Mouse (Mus musculus) CH12.LX (cell line): ENCODE measurements around the gene Arhgap18. TPM values are rescaled to one million over a fixed set of nuclear protein-coding genes. Genes with fewer than 3 reads are reported as not detected.
"Not testable (repeated sequence)": the region's sequence is repeated elsewhere in the genome, so short reads cannot be mapped to it uniquely, and the experiment has no call there.

Experiments
- DNase-seq: peaks from one replicate; pipeline ENCODE4 v3.0.0-alpha.2; 2013; ENCODE audit errors: extremely low read depth
- H3K27ac ChIP-seq: 2 replicates; pipeline ENCODE4 v1.5.1; 2012; ENCODE audit warnings: low read depth, mild to moderate bottlenecking, control low read depth, moderate library complexity; ENCODE audit not compliant: insufficient read depth
- H3K27me3 ChIP-seq: replicated peaks from 2 replicates; pipeline ENCODE3; 2012; ENCODE audit warnings: inconsistent platforms
- H3K36me3 ChIP-seq, 2 experiments: replicated peaks in 1 of 2; 2 replicates each; pipeline versions ENCODE3 to v1.6.1; 2012; ENCODE audit warnings: inconsistent platforms in 1 of 2, low read length in 1 of 2, mild to moderate bottlenecking in 1 of 2, mixed read lengths in 1 of 2, moderate library complexity in 1 of 2; ENCODE audit not compliant: control insufficient read depth in 1 of 2, insufficient read depth in 1 of 2
- H3K4me1 ChIP-seq, 2 experiments: 2 replicates each; pipeline ENCODE4 v1.6.1; 2012; ENCODE audit warnings: inconsistent platforms in 1 of 2, moderate library complexity in 1 of 2; ENCODE audit not compliant: insufficient read depth in 2 of 2, control insufficient read depth in 1 of 2
- H3K4me2 ChIP-seq: 2 replicates; pipeline ENCODE4 v1.6.1; 2012; ENCODE audit warnings: low read depth, mild to moderate bottlenecking, control low read depth; ENCODE audit not compliant: poor library complexity, insufficient read depth, severe bottlenecking
- H3K4me3 ChIP-seq, 3 experiments: fragments of 150-350 bp in 1 of 3; sonication (generic) in 1 of 3; replicated peaks in 1 of 3; 2 replicates each; pipeline versions ENCODE3 to v1.5.1; 2011 to 2012; ENCODE audit warnings: low read depth in 2 of 3, low read length in 2 of 3, mild to moderate bottlenecking in 2 of 3, moderate library complexity in 2 of 3, control low read depth in 1 of 3, improper control_type of control experiment in 1 of 3, inconsistent platforms in 1 of 3, mixed read lengths in 1 of 3; ENCODE audit not compliant: poor library complexity in 1 of 3
- H3K79me2 ChIP-seq: replicated peaks from 2 replicates; pipeline ENCODE4 v1.6.1; 2012; ENCODE audit warnings: mild to moderate bottlenecking, moderate library complexity; ENCODE audit not compliant: control insufficient read depth, poor library complexity, insufficient read depth, severe bottlenecking; ENCODE audit errors: extremely low read depth
- H3K9ac ChIP-seq: 2 replicates; pipeline ENCODE4 v1.6.1; 2012; ENCODE audit warnings: low read depth, mild to moderate bottlenecking, control low read depth, moderate library complexity; ENCODE audit not compliant: insufficient read depth
- H3K9me3 ChIP-seq: replicated peaks from 2 replicates; pipeline ENCODE3; 2012; ENCODE audit warnings: low read length, inconsistent platforms, mixed read lengths
- BHLHE40 ChIP-seq: IDR thresholded peaks from 2 replicates; pipeline ENCODE4 v1.6.1; 2011; ENCODE audit warnings: mild to moderate bottlenecking, low read depth, low read length, improper control_type of control experiment
- CHD1 ChIP-seq: IDR thresholded peaks from 2 replicates; pipeline ENCODE4 v1.6.1; 2012; ENCODE audit warnings: low read depth, low read length, improper control_type of control experiment, inconsistent platforms
- CTCF ChIP-seq, 2 experiments: IDR thresholded peaks in 1 of 2; conservative IDR thresholded peaks in 1 of 2; 2 replicates each; pipeline ENCODE4 v1.5.1; 2011 to 2012; ENCODE audit warnings: low read depth in 2 of 2, low read length in 2 of 2, improper control_type of control experiment in 1 of 2, inconsistent platforms in 1 of 2, mild to moderate bottlenecking in 1 of 2, moderate library complexity in 1 of 2
- E2F4 ChIP-seq: IDR thresholded peaks from 2 replicates; pipeline ENCODE4 v1.6.1; 2011; ENCODE audit warnings: low read depth, low read length, improper control_type of control experiment; ENCODE audit not compliant: insufficient replicate concordance
- ELF1 ChIP-seq: IDR thresholded peaks from 2 replicates; pipeline ENCODE4 v1.6.1; 2014; ENCODE audit warnings: low read depth, mild to moderate bottlenecking, inconsistent platforms, low read length, improper control_type of control experiment
- IRF4 ChIP-seq: IDR thresholded peaks from 2 replicates; pipeline ENCODE4 v1.6.1; 2014; ENCODE audit warnings: low read depth, mild to moderate bottlenecking, inconsistent platforms, low read length, improper control_type of control experiment
- MAX ChIP-seq: IDR thresholded peaks from 2 replicates; pipeline ENCODE4 v1.6.1; 2011; ENCODE audit warnings: low read length, improper control_type of control experiment
- MXI1 ChIP-seq: IDR thresholded peaks from 2 replicates; pipeline ENCODE4 v1.6.1; 2011; ENCODE audit warnings: mild to moderate bottlenecking, low read depth, low read length, improper control_type of control experiment
- MYC ChIP-seq: IDR thresholded peaks from 2 replicates; pipeline ENCODE4 v1.6.1; 2011; ENCODE audit warnings: low read depth, mild to moderate bottlenecking, improper control_type of control experiment, low read length
- RAD21 ChIP-seq: IDR thresholded peaks from 2 replicates; pipeline ENCODE4 v1.6.1; 2011; ENCODE audit warnings: low read depth, mild to moderate bottlenecking, low read length, improper control_type of control experiment, moderate library complexity
- SMC3 ChIP-seq: IDR thresholded peaks from 2 replicates; pipeline ENCODE4 v1.6.1; 2011; ENCODE audit warnings: low read depth, low read length, improper control_type of control experiment
- ZNF384 ChIP-seq: IDR thresholded peaks from 2 replicates; pipeline ENCODE4 v1.6.1; 2012; ENCODE audit warnings: low read depth, low read length, improper control_type of control experiment, inconsistent platforms
- dilution Hi-C: fragments of 300-500 bp; cut with MboI; formaldehyde crosslinking; loops from 2 replicates; pipeline ENCODE4 v1.14.3; 2020; ENCODE audit warnings: low sequenced_read_pairs; ENCODE audit not compliant: extremely low pct_unique_long_range_greater_than_20kb, extremely low pct_ligation_motif_present
- in situ Hi-C: fragments of 300-500 bp; cut with MboI; formaldehyde crosslinking; loops from 3 replicates; pipeline ENCODE4 v1.14.3; 2019; ENCODE audit warnings: low sequenced_read_pairs, low pct_ligation_motif_present, low pct_unique_long_range_greater_than_20kb, mixed read lengths
- polyA plus RNA-seq: library from polyadenylated mRNA; unstranded; fragments of >175 nt; gene quantifications from 2 replicates; pipeline ENCODE4 v1.2.1, GENCODE M21; 2012; ENCODE audit warnings: low read depth; ENCODE audit not compliant: insufficient read length
- total RNA-seq, 2 experiments: library from RNA; depleted of rRNA; stranded (reverse); fragments of 300-350 nt in 1 of 2; fragments of >200 nt in 1 of 2; gene quantifications; 2 replicates each; pipeline ENCODE4 v1.2.3; 2012 to 2014

The Arhgap18 gene
- total and polyA plus RNA-seq, 3 experiments, result 3.3 to 4.2 (median 3.3) TPM

- no peaks in the 10 kb centered on the region for H3K36me3 ChIP-seq
- dilution Hi-C loops (no loop called here), in situ Hi-C loops (no loop called here)
- peak; percentile 73 for DNase-seq
- TF ChIP-seq ELF1, result 0 out of 2 replicates have a peak, but pooled peaks have one; percentile 38
- no peak for TF ChIP-seq MYC
- TF ChIP-seq MXI1, result no peak
- peak; percentile 81 for TF ChIP-seq RAD21
- peak; percentile 68 to 87 for TF ChIP-seq CTCF (conservative IDR thresholded peaks at IDR 0.05 in 1 of 2, IDR thresholded peaks at IDR 0.05 in 1 of 2; ENCODE audit: low read depth in 2 of 2, low read length in 2 of 2)
- TF ChIP-seq SMC3, result peak; percentile 79
- TF ChIP-seq IRF4, result no peak
- no peaks in the 10 kb centered on the region for H3K27me3 ChIP-seq
- no peak overlapping the region for H3K4me2 ChIP-seq
- H3K9me3 ChIP-seq, result no peaks in the 10 kb centered on the region
- no peak overlapping the region for H3K9ac ChIP-seq
- no peaks in the 10 kb centered on the region for H3K79me2 ChIP-seq
- no peak overlapping the region for H3K4me3 ChIP-seq
- no peak overlapping the region for H3K27ac ChIP-seq
- H3K4me1 ChIP-seq, result 0 out of 4 replicates have a peak, but pooled peaks cover 0 to 3% of the 10 kb centered on the region in 2 experiments
Observed at GRCm38 (mm10) chr10:26919307-26919977, 166.2 kb downstream of the Arhgap18 start.

GRCm38 (mm10) chr10:26920383-26920979, 167.3 kb downstream of the Arhgap18 start:
- dilution Hi-C loops, result no loop called here
- Histone ChIP-seq H3K4me2 (no peak overlapping the region), H3K27me3 (no peaks in the 10 kb centered on the region), H3K9me3 (no peaks in the 10 kb centered on the region), H3K4me1 (0 out of 4 replicates have a peak, but pooled peaks cover 0 to 3% of the 10 kb centered on the region in 2 experiments), H3K9ac (no peak overlapping the region), H3K4me3 (no peak overlapping the region), H3K79me2 (no peaks in the 10 kb centered on the region), H3K36me3 (no peaks in the 10 kb centered on the region), H3K27ac (no peak overlapping the region)
- TF ChIP-seq MAX (no peak), SMC3 (no peak), ZNF384 (no peak), BHLHE40 (no peak), CHD1 (no peak), E2F4 (no peak)
- in situ Hi-C loops, result no loop called here
- DNase-seq, result no peak

- H3K27ac ChIP-seq, DNase-seq, H3K9me3 ChIP-seq, H3K9ac ChIP-seq, H3K4me2 ChIP-seq, dilution Hi-C loops, H3K4me1 ChIP-seq, H3K27me3 ChIP-seq, H3K36me3 ChIP-seq, H3K4me3 ChIP-seq, H3K79me2 ChIP-seq, in situ Hi-C loops: not testable (repeated sequence)
Observed at GRCm38 (mm10) chr10:26936056-26936455, 182.8 kb downstream of the Arhgap18 start.

GRCm38 (mm10) chr10:26938464-26938863, 185.2 kb downstream of the Arhgap18 start:
- H3K79me2 ChIP-seq, H3K36me3 ChIP-seq, H3K4me1 ChIP-seq, H3K9me3 ChIP-seq, dilution Hi-C loops, H3K27me3 ChIP-seq, H3K27ac ChIP-seq, in situ Hi-C loops, H3K9ac ChIP-seq, DNase-seq, H3K4me2 ChIP-seq, H3K4me3 ChIP-seq: not testable (repeated sequence)
